Mouse (Mus musculus) CD8-positive naive resting alpha-beta T cell, adult 2 months (primary cell): Measurements from ENCODE around the gene Hoxc8.

Source experiments
- DNase-seq, 2 experiments: peaks; one replicate each; pipeline ENCODE4 v3.0.0; 2022; ENCODE audit warnings: low read depth in 2 of 2, low spot score in 2 of 2

Hoxc8 gene

GRCm38 (mm10) chr15:103032646-103033575 lies 42.5 kb downstream of the Hoxc8 start:
- no peak for DNase-seq

GRCm38 (mm10) chr15:103034043-103034806 lies 43.8 kb downstream of the Hoxc8 start:
- no peak for DNase-seq

- DNase-seq, result no peak
Observed at GRCm38 (mm10) chr15:103034807-103035547, 44.6 kb downstream of the Hoxc8 start.

DNA sequence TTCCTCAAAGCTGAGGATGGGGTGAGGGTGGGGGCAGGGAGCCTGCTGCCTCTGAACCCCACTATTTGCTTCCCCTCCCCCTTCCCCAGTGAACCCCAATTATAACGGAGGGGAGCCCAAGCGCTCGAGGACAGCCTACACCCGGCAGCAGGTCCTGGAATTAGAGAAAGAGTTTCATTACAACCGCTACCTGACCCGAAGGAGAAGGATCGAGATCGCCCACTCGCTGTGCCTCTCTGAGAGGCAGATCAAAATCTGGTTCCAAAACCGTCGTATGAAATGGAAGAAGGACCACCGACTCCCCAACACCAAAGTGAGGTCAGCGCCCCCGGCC lies 45.1 kb downstream of the Hoxc8 start:
- DNase-seq, result no peak

- DNase-seq, result no peak
Observed at GRCm38 (mm10) chr15:103037579-103037978, 47.2 kb downstream of the Hoxc8 start.

- no peak for DNase-seq
Observed at GRCm38 (mm10) chr15:103038701-103039480, 48.5 kb downstream of the Hoxc8 start.

GRCm38 (mm10) chr15:103039609-103040008 lies 49.2 kb downstream of the Hoxc8 start:
- DNase-seq, result no peak

GRCm38 (mm10) chr15:103040601-103041000 lies 50.2 kb downstream of the Hoxc8 start:
- no peak for DNase-seq

GRCm38 (mm10) chr15:103041613-103042012 lies 51.2 kb downstream of the Hoxc8 start:
- DNase-seq, result no peak

GRCm38 (mm10) chr15:103042209-103042608 lies 51.8 kb downstream of the Hoxc8 start:
- DNase-seq, result no peak
